Mouse (Mus musculus) testis, adult 2 months (tissue): ENCODE results near the gene Map2k1. TPM values are rescaled to one million over a fixed set of nuclear protein-coding genes. Genes with fewer than 3 reads are reported as not detected.
A peak's percentile ranks its signal among the peaks of the same experiment; 100 is the strongest.

Experiments
- H3K27ac ChIP-seq: fragments of 200-500 bp; 2 replicates; pipeline ENCODE4 v1.5.1; 2012; ENCODE audit warnings: low read depth, low read length; ENCODE audit not compliant: control insufficient read depth, insufficient read depth
- H3K27me3 ChIP-seq: fragments of 200-500 bp; 2 replicates; pipeline ENCODE4 v1.6.1; 2012; ENCODE audit warnings: mild to moderate bottlenecking, low read length, moderate library complexity; ENCODE audit not compliant: control insufficient read depth, insufficient read depth
- H3K36me3 ChIP-seq: fragments of 200-500 bp; 2 replicates; pipeline ENCODE4 v1.6.1; 2012; ENCODE audit warnings: mild to moderate bottlenecking, low read length; ENCODE audit not compliant: control insufficient read depth, insufficient read depth
- H3K4me1 ChIP-seq: fragments of 200-500 bp; 2 replicates; pipeline ENCODE4 v1.6.1; 2012; ENCODE audit warnings: low read length; ENCODE audit not compliant: control insufficient read depth, insufficient read depth
- H3K4me3 ChIP-seq: fragments of 200-500 bp; 2 replicates; pipeline ENCODE4 v1.5.1; 2012; ENCODE audit warnings: low read depth, mild to moderate bottlenecking, low read length, moderate library complexity, mixed read lengths; ENCODE audit not compliant: control insufficient read depth
- CTCF ChIP-seq: fragments of 200-500 bp; IDR thresholded peaks from 2 replicates; pipeline ENCODE4 v1.5.1; 2012; ENCODE audit warnings: low read depth, mild to moderate bottlenecking, inconsistent platforms, low read length, moderate library complexity; ENCODE audit not compliant: control insufficient read depth, insufficient read depth, insufficient replicate concordance
- POLR2A ChIP-seq: fragments of 200-500 bp; IDR thresholded peaks from 2 replicates; pipeline ENCODE4 v1.6.1; 2012; ENCODE audit warnings: low read depth, mild to moderate bottlenecking, inconsistent platforms, low read length, moderate library complexity; ENCODE audit not compliant: control insufficient read depth
- polyA plus RNA-seq: library from polyadenylated mRNA; depleted of rRNA; stranded (reverse); fragments of >200 nt; gene quantifications from 2 replicates; pipeline ENCODE4 v1.2.3, GENCODE M21; 2012

The Map2k1 gene
- polyA plus RNA-seq, 1 experiment, result 5.8 TPM

- H3K36me3 ChIP-seq, result no peaks in the 10 kb centered on the region
- TF ChIP-seq CTCF, result no peak
- TF ChIP-seq POLR2A, result no peak
- H3K27ac ChIP-seq, result peak overlapping the region; percentile 44; the same call in 1 of the 2 replicates
- H3K4me1 ChIP-seq, result no peaks in the 10 kb centered on the region; the same call in 1 of the 2 replicates
- no peaks in the 10 kb centered on the region for H3K27me3 ChIP-seq
- no peak overlapping the region for H3K4me3 ChIP-seq
These were observed 21.8 kb downstream of the Map2k1 start for GRCm38 (mm10) chr9:64231674-64232073.

GRCm38 (mm10) chr9:64231171-64231570, 22.3 kb downstream of the Map2k1 start:
- H3K4me3 ChIP-seq, result no peak overlapping the region
- H3K27me3 ChIP-seq, result no peaks in the 10 kb centered on the region
- no peaks in the 10 kb centered on the region for H3K36me3 ChIP-seq
- no peaks in the 10 kb centered on the region; the same call in 1 of the 2 replicates for H3K4me1 ChIP-seq
- peak overlapping the region; percentile 39 for H3K27ac ChIP-seq
- TF ChIP-seq CTCF (no peak), POLR2A (no peak)

GRCm38 (mm10) chr9:64228972-64229371, 24.5 kb downstream of the Map2k1 start:
- Histone ChIP-seq H3K4me1 (no peaks in the 10 kb centered on the region; the same call in 1 of the 2 replicates), H3K36me3 (no peaks in the 10 kb centered on the region), H3K27ac (no peak overlapping the region)

GRCm38 (mm10) chr9:64227736-64228135, 25.7 kb downstream of the Map2k1 start:
- no peak for TF ChIP-seq POLR2A
- TF ChIP-seq CTCF, result no peak
- H3K27ac ChIP-seq, result no peak overlapping the region

More at GRCm38 (mm10) chr9:64228972-64229371, 24.5 kb downstream of the Map2k1 start:
- no peaks in the 10 kb centered on the region for H3K27me3 ChIP-seq
- TF ChIP-seq CTCF (no peak), POLR2A (no peak)
- H3K4me3 ChIP-seq, result no peak overlapping the region

GRCm38 (mm10) chr9:64225805-64226204, 27.6 kb downstream of the Map2k1 start:
- no peak overlapping the region for H3K27ac ChIP-seq
- H3K4me1 ChIP-seq, result no peaks in the 10 kb centered on the region; the same call in 1 of the 2 replicates
- no peak overlapping the region for H3K4me3 ChIP-seq
- H3K27me3 ChIP-seq, result no peaks in the 10 kb centered on the region
- TF ChIP-seq POLR2A (no peak), CTCF (no peak)
- H3K36me3 ChIP-seq, result no peaks in the 10 kb centered on the region

More at GRCm38 (mm10) chr9:64227736-64228135, 25.7 kb downstream of the Map2k1 start:
- no peaks in the 10 kb centered on the region; the same call in 1 of the 2 replicates for H3K4me1 ChIP-seq
- H3K27me3 ChIP-seq, result no peaks in the 10 kb centered on the region
- H3K4me3 ChIP-seq, result no peak overlapping the region
- H3K36me3 ChIP-seq, result no peaks in the 10 kb centered on the region

- Histone ChIP-seq H3K36me3 (no peaks in the 10 kb centered on the region), H3K4me1 (no peaks in the 10 kb centered on the region), H3K27me3 (no peaks in the 10 kb centered on the region), H3K27ac (no peak overlapping the region), H3K4me3 (no peak overlapping the region)
- TF ChIP-seq CTCF (no peak), POLR2A (no peak)
These were observed 31.3 kb downstream of the Map2k1 start for GRCm38 (mm10) chr9:64222098-64222497.

- Histone ChIP-seq H3K4me3 (no peak overlapping the region), H3K27ac (no peak overlapping the region), H3K36me3 (no peaks in the 10 kb centered on the region), H3K27me3 (no peaks in the 10 kb centered on the region), H3K4me1 (no peaks in the 10 kb centered on the region)
- no peak for TF ChIP-seq CTCF
- TF ChIP-seq POLR2A, result no peak
These were observed 32.0 kb downstream of the Map2k1 start for GRCm38 (mm10) chr9:64221480-64221879.
